Mouse (Mus musculus): ENCODE measurements at regions not wholly inside any gene's neighbourhood (a gene's known extent, or its start where the extent isn't known, plus 50 kb on each side); places are given as distances from the start of the nearest gene placed in this dataset.

- Histone ChIP-seq H3K4me1 (ENCODE audit: control insufficient read depth, insufficient read depth, low read depth, low read length) (no peaks in the 10 kb centered on the region), H3K4me3 (ENCODE audit: low read length) (no peak overlapping the region), H3K9me3 (ENCODE audit: control insufficient read depth, low read length) (no peaks in the 10 kb centered on the region), H3K36me3 (ENCODE audit: control insufficient read depth, insufficient read depth, low read length) (no peaks in the 10 kb centered on the region), H3K4me2 (ENCODE audit: low read length) (no peak overlapping the region), H3K9ac (ENCODE audit: low read depth, low read length) (no peak overlapping the region), H3K27ac (ENCODE audit: low read depth, low read length) (0 out of 2 replicates have a peak overlapping the region, but pooled peaks have one; percentile 31), H3K27me3 (replicated peaks; ENCODE audit: control insufficient read depth, insufficient read depth, low read length) (no peaks in the 10 kb centered on the region; the same call in 1 of the 2 replicates)
- 22% methylated on average over 1 of the region's 1 CpGs for WGBS
- ATAC-seq = peak; percentile 76
Measured at GRCm38 (mm10) chrX:162266769-162267168, 107.2 kb upstream of the Nhs start.

GRCm38 (mm10) chrX:162257398-162257797, 97.9 kb upstream of the Nhs start:
- Histone ChIP-seq H3K4me3 (ENCODE audit: low read length) (no peak overlapping the region), H3K27ac (ENCODE audit: low read depth, low read length) (no peak overlapping the region), H3K9me3 (ENCODE audit: control insufficient read depth, low read length) (no peaks in the 10 kb centered on the region), H3K27me3 (replicated peaks; ENCODE audit: control insufficient read depth, insufficient read depth, low read length) (no peaks in the 10 kb centered on the region; the same call in 1 of the 2 replicates), H3K4me1 (ENCODE audit: control insufficient read depth, insufficient read depth, low read depth, low read length) (no peaks in the 10 kb centered on the region), H3K36me3 (ENCODE audit: control insufficient read depth, insufficient read depth, low read length) (no peaks in the 10 kb centered on the region), H3K9ac (ENCODE audit: low read depth, low read length) (no peak overlapping the region), H3K4me2 (ENCODE audit: low read length) (no peak overlapping the region)
- ATAC-seq = no peak
- WGBS = 56% methylated on average over 3 of the region's 3 CpGs

DNA sequence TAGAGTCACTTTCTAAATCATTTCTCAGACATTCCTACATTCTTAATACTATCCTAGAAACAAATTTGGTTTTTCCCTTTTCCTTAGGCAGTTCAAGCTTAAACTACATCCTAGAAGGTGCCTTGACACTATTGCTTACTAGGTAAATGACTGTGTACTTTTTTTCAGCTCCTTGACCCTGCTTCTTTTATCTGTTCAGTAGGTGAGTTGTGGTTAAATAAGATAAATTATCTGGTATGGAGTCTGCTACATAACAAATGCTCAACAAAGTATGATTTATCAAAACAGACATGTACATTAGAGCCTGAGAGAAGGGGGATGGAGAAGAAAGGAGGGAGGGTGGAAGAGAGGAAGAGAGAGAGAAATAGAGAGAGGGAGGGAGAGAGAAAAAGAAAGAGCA, 96.3 kb upstream of the Nhs start:
- no peaks in the 10 kb centered on the region for H3K9me3 ChIP-seq (ENCODE audit: control insufficient read depth, low read length)
- no peak overlapping the region for H3K4me2 ChIP-seq (ENCODE audit: low read length)
- no peak overlapping the region for H3K27ac ChIP-seq (ENCODE audit: low read depth, low read length)
- H3K4me1 ChIP-seq (ENCODE audit: control insufficient read depth, insufficient read depth, low read depth, low read length) = no peaks in the 10 kb centered on the region
- no peaks in the 10 kb centered on the region; the same call in 1 of the 2 replicates for H3K27me3 ChIP-seq (replicated peaks; ENCODE audit: control insufficient read depth, insufficient read depth, low read length)
- H3K36me3 ChIP-seq (ENCODE audit: control insufficient read depth, insufficient read depth, low read length) = no peaks in the 10 kb centered on the region
- no peak overlapping the region for H3K4me3 ChIP-seq (ENCODE audit: low read length)
- H3K9ac ChIP-seq (ENCODE audit: low read depth, low read length) = no peak overlapping the region
- no peak for ATAC-seq

DNA sequence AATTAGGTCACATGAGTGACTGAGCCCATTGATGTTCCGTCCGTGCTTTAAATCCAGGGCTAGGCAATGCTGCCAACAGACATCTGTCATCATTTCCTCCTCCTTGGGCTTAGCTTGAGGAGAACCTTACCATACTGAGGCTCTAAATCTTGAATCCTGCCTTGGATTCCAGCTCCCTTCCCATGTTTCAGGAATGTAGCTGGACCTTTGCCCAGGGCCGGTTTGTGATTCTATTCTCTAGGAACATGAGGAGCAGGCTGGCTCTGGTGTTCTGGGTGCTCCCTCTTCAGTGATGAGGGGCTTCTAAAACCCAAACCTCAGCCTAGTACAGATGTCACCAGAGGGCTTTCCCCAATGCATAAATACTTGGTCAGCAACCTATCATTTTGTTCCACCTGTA, 81.8 kb upstream of the Nhs start:
- Histone ChIP-seq H3K4me2 (ENCODE audit: low read length) (no peak overlapping the region), H3K27ac (ENCODE audit: low read depth, low read length) (no peak overlapping the region), H3K27me3 (replicated peaks; ENCODE audit: control insufficient read depth, insufficient read depth, low read length) (no peaks in the 10 kb centered on the region), H3K9ac (ENCODE audit: low read depth, low read length) (no peak overlapping the region), H3K4me1 (ENCODE audit: control insufficient read depth, insufficient read depth, low read depth, low read length) (no peaks in the 10 kb centered on the region), H3K4me3 (ENCODE audit: low read length) (no peak overlapping the region), H3K9me3 (ENCODE audit: control insufficient read depth, low read length) (no peaks in the 10 kb centered on the region), H3K36me3 (ENCODE audit: control insufficient read depth, insufficient read depth, low read length) (no peaks in the 10 kb centered on the region)
- ATAC-seq = no peak
- 61% methylated on average over 3 of the region's 3 CpGs for WGBS

- H3K4me2 ChIP-seq (ENCODE audit: low read length) = no peak overlapping the region
- no peak for ATAC-seq
- WGBS = 79% methylated on average over 5 of the region's 5 CpGs
Measured at GRCm38 (mm10) chrX:162235552-162235951, 76.0 kb upstream of the Nhs start.

DNA sequence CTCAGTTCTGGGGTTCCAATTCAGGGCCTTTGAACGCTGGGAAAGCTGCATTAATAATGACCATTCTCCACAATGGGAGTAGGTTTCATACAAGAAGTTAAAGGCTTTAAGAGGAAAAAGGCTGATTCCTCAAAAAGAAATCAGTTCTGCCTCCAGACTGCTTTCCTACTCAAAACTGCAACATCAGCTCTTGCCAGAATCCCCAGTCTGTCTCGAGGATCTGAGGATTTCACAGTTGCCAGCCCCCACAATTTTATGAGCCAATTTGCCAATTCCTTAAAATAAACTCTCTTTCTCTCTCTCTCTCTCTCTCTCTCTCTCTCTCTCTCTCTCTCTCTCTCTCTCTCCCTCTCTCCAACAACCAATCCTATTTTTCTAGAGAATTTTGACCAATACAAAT, 51.3 kb upstream of the Nhs start:
- Histone ChIP-seq H3K4me1 (ENCODE audit: control insufficient read depth, insufficient read depth, low read depth, low read length) (no peaks in the 10 kb centered on the region), H3K9ac (ENCODE audit: low read depth, low read length) (no peak overlapping the region), H3K27ac (ENCODE audit: low read depth, low read length) (no peak overlapping the region), H3K9me3 (ENCODE audit: control insufficient read depth, low read length) (no peaks in the 10 kb centered on the region), H3K27me3 (replicated peaks; ENCODE audit: control insufficient read depth, insufficient read depth, low read length) (0 out of 2 replicates have a peak, but pooled peaks cover 2% of the 10 kb centered on the region), H3K4me2 (ENCODE audit: low read length) (no peak overlapping the region), H3K36me3 (ENCODE audit: control insufficient read depth, insufficient read depth, low read length) (no peaks in the 10 kb centered on the region), H3K4me3 (ENCODE audit: low read length) (no peak overlapping the region)
- 70% methylated on average over 2 of the region's 2 CpGs for WGBS
- ATAC-seq = no peak

More at GRCm38 (mm10) chrX:162235552-162235951, 76.0 kb upstream of the Nhs start:
- Histone ChIP-seq H3K27me3 (replicated peaks; ENCODE audit: control insufficient read depth, insufficient read depth, low read length) (no peaks in the 10 kb centered on the region; the same call in 1 of the 2 replicates), H3K4me1 (ENCODE audit: control insufficient read depth, insufficient read depth, low read depth, low read length) (no peaks in the 10 kb centered on the region), H3K9me3 (ENCODE audit: control insufficient read depth, low read length) (no peaks in the 10 kb centered on the region), H3K36me3 (ENCODE audit: control insufficient read depth, insufficient read depth, low read length) (no peaks in the 10 kb centered on the region), H3K4me3 (ENCODE audit: low read length) (no peak overlapping the region), H3K27ac (ENCODE audit: low read depth, low read length) (no peak overlapping the region), H3K9ac (ENCODE audit: low read depth, low read length) (no peak overlapping the region)
